Mouse (Mus musculus) layer of hippocampus, postnatal 10 days (tissue): ENCODE data around the gene Erbin. TPM values are rescaled to one million over a fixed set of nuclear protein-coding genes. Genes with fewer than 3 reads are reported as not detected.

Source experiments
- DNase-seq, 2 experiments: peaks; one replicate each; pipeline ENCODE4 v3.0.0; 2021; ENCODE audit warnings: low spot score in 2 of 2
- long read RNA-seq: library from polyadenylated mRNA; stranded (forward); transcript quantifications from one replicate; pipeline ENCODE4 v2.0.0, GENCODE M21; 2023
- total RNA-seq, 2 experiments: library from RNA; stranded (reverse); gene quantifications; 2 replicates each; pipeline ENCODE4 v1.2.3; 2021

Erbin gene
- 10 to 100 TPM; 35.0 to 37.3 TPM for total RNA-seq
- long read RNA-seq, full-length matches to known transcripts, result 5 of 15 reads
- long read RNA-seq, partial matches to known transcripts, result 3 of 15 reads
- long read RNA-seq, other reads (novel, unspliced or antisense), result 7 of 15 reads

- DNase-seq, result peak; percentile 69 to 77
Observed at GRCm38 (mm10) chr13:103920261-103920932, at the start of gene Erbin. Erbin (minus strand) TSS chr13:103920514.

GRCm38 (mm10) chr13:103969912-103970311, 49.6 kb upstream of the Erbin start:
- DNase-seq, result no peak

- DNase-seq, result no peak
Observed at GRCm38 (mm10) chr13:103967987-103968386, 47.7 kb upstream of the Erbin start.

- DNase-seq, result peak in 1 of 2 experiments; percentile 18
Observed at GRCm38 (mm10) chr13:103966696-103967215, 46.4 kb upstream of the Erbin start.

DNA sequence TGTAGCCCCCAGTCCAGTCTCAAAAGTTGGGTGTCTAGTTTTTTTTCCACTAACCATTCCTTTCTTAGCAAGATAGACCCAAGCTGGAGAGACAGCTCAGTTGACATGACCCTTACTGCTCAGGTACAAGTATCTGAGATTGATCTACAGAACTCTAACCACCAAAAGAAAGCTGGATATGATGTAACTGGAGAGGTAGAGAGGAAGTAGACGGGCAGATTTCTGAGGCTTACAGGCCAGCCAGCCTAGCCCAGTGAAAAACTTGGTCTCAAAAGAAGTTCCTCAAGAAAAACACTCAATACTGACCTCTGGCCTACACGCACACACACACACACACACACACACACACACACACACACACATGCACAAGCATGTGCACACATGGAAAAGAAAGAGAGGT, 44.9 kb upstream of the Erbin start:
- DNase-seq, result no peak

DNA sequence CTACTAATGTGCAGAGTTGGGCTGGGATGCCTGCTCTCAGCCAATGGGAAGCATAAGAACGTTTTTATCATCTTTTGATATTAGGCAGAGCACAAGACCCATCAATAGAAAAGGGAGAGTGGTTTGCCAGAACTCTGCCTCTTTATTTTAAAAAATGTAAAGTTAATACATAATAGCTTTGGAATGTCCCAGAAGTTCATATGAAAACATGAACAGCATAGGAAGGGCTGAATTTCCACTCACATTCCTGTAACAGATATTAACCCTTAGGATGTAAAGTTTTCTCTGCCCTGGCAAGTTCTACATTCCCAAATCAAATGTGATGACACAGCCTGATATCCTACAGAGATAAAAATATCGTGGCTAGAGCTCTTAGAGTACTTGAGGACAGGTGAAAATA, 42.8 kb upstream of the Erbin start:
- DNase-seq, result no peak

DNA sequence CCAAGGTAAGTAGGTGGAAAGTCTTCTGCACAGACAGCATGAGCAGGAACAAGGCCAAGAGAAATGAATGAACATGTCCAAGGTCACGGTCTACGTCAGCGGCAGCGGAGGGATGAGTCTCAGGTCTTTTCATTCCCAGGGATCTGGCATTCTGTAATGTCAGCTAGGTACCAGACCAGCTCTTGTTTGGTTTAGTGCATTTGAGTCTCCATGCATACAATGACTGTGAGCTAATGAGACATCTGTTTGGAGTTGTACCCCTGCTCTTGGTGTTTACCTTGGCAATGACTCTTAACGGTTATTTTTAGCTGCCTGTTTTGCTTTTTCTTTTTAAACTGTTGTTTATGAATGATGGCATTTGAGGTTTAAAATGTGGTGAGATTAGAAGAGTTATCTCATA, 39.5 kb upstream of the Erbin start:
- DNase-seq, result no peak

DNA sequence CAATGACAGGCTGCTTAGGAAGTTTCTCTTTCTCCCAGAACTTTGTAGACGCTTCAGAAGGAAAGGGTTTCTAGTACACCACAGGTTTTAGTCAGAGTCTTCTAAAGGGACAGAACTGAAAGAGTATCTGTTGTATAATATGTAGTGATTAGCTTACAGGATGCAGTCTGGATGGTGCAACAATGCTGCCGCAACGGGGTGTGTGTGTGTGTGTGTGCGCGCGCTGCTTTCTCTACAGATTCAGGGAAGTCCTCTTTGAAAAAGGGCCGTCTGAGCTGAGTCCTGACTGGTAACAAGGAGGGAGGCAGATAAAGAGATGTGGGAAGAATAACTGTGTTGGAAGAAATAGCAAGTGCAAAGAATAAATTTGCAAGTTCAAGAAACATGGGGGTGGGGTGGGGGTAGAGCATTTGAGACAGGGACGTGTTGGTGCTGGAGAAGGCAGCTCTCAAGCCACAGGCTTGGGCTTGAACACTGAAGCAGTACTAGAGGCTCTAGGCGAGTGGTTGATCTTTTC, 38.4 kb upstream of the Erbin start:
- no peak for DNase-seq

DNA sequence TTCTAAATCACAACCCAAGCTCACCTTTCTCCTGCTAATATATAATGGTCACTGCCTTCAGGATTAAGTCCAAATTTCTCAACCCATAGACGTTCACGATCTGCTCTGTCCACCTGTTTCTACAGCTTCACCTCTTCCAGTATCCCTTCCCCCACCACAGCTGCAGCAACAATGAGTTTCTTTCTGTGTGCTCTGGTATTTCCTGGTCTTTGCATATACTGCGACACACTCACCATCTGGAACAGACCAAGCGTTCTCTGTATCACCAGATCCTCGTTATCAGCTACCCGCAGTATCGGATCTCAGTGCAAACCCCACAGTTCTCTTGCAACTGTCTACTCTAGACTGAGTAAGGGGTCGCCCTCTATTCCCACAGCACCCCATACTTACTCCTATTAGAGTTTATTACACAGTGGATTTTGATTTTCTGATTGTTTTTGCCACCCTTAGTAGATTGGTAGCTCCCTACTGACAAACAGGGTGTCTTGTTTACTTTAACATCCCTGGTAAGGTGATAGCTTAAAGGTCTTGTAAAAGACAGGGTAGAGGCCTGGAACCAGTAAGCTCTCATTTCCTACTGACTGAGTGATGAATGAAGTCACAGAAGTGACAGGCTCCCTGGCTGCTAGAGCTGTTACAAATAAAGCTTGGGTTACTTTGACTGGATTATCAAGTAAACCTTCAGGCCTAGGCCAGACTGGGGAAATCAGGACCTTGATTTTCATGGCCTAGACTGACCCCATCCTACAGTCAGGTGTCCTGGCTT, 37.0 kb upstream of the Erbin start:
- DNase-seq, result no peak

DNA sequence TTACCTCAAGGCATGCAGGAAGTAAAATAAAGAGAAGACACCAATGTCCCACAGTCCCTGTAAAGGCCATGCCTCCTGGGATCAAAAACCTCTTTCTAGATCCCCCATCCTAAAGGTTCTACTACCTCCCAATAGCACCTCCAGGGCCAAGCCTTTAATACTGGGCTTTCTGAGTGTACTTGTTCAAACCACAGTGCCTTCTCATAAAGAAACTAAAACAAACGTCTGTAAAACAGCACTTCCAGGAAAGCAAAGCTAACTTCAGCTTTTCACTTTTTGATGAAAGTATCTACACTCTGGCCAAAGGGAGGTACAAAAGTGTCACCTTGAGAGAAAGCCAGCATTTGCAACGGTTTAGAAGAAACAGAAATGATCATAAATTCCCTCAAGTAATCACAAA, 35.3 kb upstream of the Erbin start:
- DNase-seq, result no peak

GRCm38 (mm10) chr13:103951393-103951792, 31.1 kb upstream of the Erbin start:
- no peak for DNase-seq

DNA sequence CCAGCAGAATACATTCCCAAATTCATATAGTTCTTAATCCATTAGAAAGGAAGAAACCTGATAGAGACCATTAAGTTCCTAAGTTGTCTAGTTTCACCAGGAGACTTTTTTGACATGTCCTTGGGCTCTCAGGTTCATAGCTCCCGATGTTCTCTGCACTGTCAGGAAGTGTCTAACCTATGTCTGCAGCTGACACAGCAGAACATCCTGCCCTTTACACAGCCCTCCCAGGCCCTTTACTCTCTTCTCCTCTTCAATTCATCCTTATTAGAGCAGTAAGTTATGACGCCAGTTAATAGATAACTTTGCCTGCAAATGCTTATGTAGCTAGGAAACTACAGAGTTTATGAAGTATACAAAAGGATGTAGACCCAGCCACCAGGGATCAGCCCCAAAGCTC, 20.5 kb upstream of the Erbin start:
- DNase-seq, result no peak

GRCm38 (mm10) chr13:103924586-103924985, 4.3 kb upstream of the Erbin start:
- DNase-seq, result no peak

DNA sequence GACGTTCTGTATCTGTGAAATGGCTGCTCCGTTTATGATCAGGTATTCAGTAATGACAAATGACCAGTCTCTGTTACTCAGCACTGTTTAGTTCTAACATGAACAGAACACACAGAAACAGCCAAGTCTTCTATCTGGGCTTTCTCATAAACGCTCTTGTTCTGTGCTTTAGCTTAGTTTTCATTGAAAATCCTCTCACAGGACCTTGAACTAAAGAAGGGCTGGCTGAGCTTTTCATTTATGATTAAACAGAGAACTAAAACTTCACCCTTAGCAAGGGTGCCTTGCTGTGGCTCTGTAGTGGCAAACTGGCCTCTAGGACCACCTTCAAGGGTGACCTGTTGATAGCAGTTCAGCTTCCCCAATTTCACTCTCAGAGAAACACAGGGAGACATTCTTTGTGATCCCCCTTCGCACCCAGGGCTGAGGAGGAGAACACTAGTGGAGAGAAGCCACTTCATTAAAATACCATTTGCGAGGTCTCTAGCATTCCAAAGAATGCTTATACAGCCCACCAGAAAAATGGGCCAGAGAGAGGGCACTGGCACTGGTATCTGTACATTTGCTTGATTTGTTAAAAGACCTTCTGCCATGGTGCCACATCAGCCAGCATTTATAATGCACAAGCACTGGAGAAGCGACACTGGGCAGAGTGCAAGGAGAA, 3.2 kb upstream of the Erbin start:
- no peak for DNase-seq

GRCm38 (mm10) chr13:103921831-103922380, 1.6 kb upstream of the Erbin start:
- DNase-seq, result no peak

DNA sequence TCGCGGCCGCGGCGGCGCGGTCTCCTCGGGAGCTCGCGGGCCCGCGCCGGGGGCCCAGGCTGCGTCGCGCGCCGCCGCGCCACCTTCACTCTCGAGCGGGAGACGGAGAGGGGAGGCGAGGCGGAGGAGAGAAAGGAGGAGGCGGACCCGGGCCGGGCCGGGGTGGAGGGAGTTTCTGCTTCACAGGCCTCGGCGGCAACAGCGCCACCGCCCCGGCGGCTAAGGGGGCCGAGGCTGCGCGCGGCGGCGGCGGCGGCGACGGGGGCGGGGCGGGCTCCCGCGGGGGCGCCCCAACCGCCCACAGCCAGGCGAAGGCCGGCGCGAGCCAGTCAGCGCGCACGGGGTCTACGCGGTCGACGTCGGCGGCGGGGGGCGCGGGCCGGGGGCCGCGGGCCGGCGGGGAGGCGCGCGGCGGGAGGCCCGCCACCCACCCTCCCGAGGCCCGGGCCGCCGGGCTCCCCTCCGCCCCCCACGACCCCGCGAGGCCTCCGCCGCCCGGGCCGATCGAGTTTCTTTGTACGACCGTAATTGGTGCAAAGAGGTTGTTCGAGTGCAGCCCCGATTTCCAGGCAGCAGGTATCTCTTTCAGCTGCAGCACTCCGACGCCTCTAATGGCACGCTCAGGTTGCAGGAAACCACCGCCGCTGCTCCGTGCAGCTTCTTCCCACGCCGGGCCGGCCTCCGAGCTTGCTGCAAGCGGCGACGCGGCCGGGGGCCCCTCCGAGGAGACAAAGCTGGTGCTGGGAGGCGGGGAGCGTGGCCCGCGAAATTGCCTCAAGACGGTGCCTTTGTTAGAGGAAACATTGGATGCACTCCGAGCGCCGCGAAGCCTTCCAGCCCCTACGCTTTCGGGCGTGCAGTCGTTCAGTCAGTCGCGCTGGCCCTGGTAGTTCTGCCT, 868 bp upstream of the Erbin start:
- DNase-seq, result peak; percentile 80 to 87

DNA sequence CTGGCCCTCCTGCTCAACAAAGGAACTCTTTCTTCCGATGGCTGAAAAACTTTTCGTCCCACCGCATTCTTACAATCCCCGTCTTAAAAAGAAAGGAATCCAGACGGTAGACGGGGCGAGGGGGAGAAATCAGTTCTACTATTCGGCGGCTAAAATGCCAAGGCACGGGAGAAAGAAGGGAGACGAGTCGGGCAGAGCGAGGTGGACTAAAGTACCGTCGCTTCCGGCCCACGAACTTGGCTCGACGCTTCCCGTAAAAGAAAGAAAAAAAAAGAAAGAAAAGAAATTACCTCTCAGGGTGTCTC, 406 bp downstream of the Erbin start:
- no peak for DNase-seq

- peak; percentile 14 to 32 for DNase-seq
Observed at GRCm38 (mm10) chr13:103919234-103919955, 919 bp downstream of the Erbin start.

GRCm38 (mm10) chr13:103918432-103918831, 1.9 kb downstream of the Erbin start:
- no peak for DNase-seq
